Mouse (Mus musculus) hindbrain, embryonic 11.5 days (tissue): ENCODE results near the gene Gm20388. TPM values are rescaled to one million over a fixed set of nuclear protein-coding genes. Genes with fewer than 3 reads are reported as not detected.
A peak's percentile ranks its signal among the peaks of the same experiment; 100 is the strongest.

ENCODE experiments used
- ATAC-seq: fragments of 200-750 bp; cut with Nextera tagmentation; 2 replicates; pipeline ENCODE4 v1.8.0; 2017; ENCODE audit warnings: mild to moderate bottlenecking, moderate TSS enrichment, moderate library complexity; ENCODE audit not compliant: low FRiP score
- DNase-seq: peaks from one replicate; pipeline ENCODE4 v3.0.0-alpha.2; 2015; ENCODE audit warnings: low spot score
- H3K27ac ChIP-seq: fragments of 300-500 bp; sonication (generic); 2 replicates; pipeline ENCODE4 v1.5.1; 2014; ENCODE audit warnings: mild to moderate bottlenecking, low read depth, low read length
- H3K27me3 ChIP-seq: fragments of 300-500 bp; sonication (generic); 2 replicates; pipeline ENCODE4 v1.6.1; 2014; ENCODE audit warnings: mild to moderate bottlenecking, low read length, moderate library complexity, mixed read lengths; ENCODE audit not compliant: control insufficient read depth, insufficient read depth
- H3K36me3 ChIP-seq: fragments of 300-500 bp; sonication (generic); 2 replicates; pipeline ENCODE4 v1.6.1; 2014; ENCODE audit warnings: mild to moderate bottlenecking, low read length, moderate library complexity, mixed read lengths; ENCODE audit not compliant: control insufficient read depth, insufficient read depth
- H3K4me1 ChIP-seq: fragments of 300-500 bp; sonication (generic); replicated peaks from 2 replicates; pipeline ENCODE4 v1.6.1; 2014; ENCODE audit warnings: low read length, mixed read lengths; ENCODE audit not compliant: control insufficient read depth, insufficient read depth
- H3K4me2 ChIP-seq: fragments of 300-500 bp; sonication (generic); replicated peaks from 2 replicates; pipeline ENCODE4 v1.6.1; 2014; ENCODE audit warnings: mild to moderate bottlenecking, low read depth, low read length
- H3K4me3 ChIP-seq: fragments of 300-500 bp; sonication (generic); 2 replicates; pipeline ENCODE4 v1.5.1; 2014; ENCODE audit warnings: low read depth, low read length
- H3K9ac ChIP-seq: fragments of 300-500 bp; sonication (generic); 2 replicates; pipeline ENCODE4 v1.6.1; 2014; ENCODE audit warnings: low read depth, low read length
- H3K9me3 ChIP-seq: fragments of 300-500 bp; sonication (generic); 2 replicates; pipeline ENCODE4 v1.6.1; 2016; ENCODE audit warnings: low read length; ENCODE audit not compliant: control insufficient read depth
- WGBS: fragments of 180-500 bp; shearing (Covaris S2); extraction: QIAGEN DNeasy Blood & Tissue Kit; methylation state at CpG from one replicate; pipeline ENCODE4 v1.1.7; 2014; 5-methylcytosine and 5-hydroxymethylcytosine counted together
- polyA plus RNA-seq: library from polyadenylated mRNA; unstranded; fragments of >200 nt; fragmentation: Nextera tagmentation; extraction: Ambion mirVana; gene quantifications from 2 replicates; pipeline ENCODE4 v1.2.1, GENCODE M21; 2014

The Gm20388 gene
- polyA plus RNA-seq, 1 experiment from 2014 or later: 11.8 TPM

DNA sequence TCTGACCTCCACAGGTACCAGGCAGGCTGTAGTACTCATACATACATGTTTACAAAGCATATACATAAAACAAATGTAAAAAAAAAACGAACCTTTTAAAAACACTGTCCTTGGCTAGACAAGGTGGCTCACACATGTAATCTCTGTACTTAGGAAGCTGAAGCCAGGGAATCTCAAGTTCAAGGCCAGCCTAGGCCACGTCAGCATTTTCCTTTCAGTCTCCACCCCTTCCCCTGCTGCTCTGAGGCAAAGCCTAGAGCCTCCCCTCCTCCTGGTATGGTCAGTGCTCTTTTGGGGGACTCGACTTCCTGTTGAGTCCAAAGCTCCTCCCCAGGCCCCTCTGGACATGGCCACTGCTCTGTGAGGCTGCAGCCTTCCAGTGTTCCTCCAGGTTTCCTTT lies 3476.4 kb downstream of the Gm20388 start:
- 88% methylated on average over 3 of the region's 3 CpGs for WGBS
- H3K9me3 ChIP-seq: no peaks in the 10 kb centered on the region
- no peak overlapping the region for H3K4me2 ChIP-seq
- H3K27me3 ChIP-seq: no peaks in the 10 kb centered on the region
- ATAC-seq (no peak), DNase-seq (no peak)
- H3K4me3 ChIP-seq: no peak overlapping the region
- no peak overlapping the region for H3K9ac ChIP-seq
- H3K36me3 ChIP-seq: peaks cover 25% of the 10 kb centered on the region
- H3K4me1 ChIP-seq: no peaks in the 10 kb centered on the region
- H3K27ac ChIP-seq: no peak overlapping the region

DNA sequence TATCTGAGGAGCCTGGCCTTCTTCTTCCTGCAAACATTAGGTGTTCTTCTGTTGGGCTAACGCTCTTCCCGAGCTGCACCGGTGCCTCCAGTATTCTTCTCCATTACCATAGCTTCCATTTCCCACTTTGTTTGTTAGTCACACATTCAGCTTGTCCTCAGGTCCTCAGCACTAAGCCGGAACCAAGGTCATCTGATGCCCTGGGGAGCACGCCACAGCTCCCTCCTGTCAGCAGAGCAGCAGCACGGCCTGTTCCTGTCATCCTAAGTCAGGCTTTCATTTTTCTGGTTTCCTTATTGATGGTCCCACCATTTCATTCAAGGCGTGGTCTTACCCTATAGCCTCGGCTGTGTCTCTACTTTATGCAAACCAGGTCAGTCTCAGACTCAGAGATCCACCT lies 3477.2 kb downstream of the Gm20388 start:
- H3K36me3 ChIP-seq: peaks cover 23% of the 10 kb centered on the region
- H3K9ac ChIP-seq: no peak overlapping the region
- 94% methylated on average over 8 of the region's 8 CpGs for WGBS
- no peaks in the 10 kb centered on the region for H3K9me3 ChIP-seq
- no peak overlapping the region for H3K4me3 ChIP-seq
- no peaks in the 10 kb centered on the region for H3K4me1 ChIP-seq
- H3K27ac ChIP-seq: no peak overlapping the region
- ATAC-seq: no peak
- H3K27me3 ChIP-seq: no peaks in the 10 kb centered on the region
- no peak overlapping the region for H3K4me2 ChIP-seq
- no peak for DNase-seq

GRCm38 (mm10) chr8:123389026-123389425 lies 3478.4 kb downstream of the Gm20388 start:
- ATAC-seq (no peak), DNase-seq (no peak)
- H3K4me2 ChIP-seq: no peak overlapping the region
- peaks cover 22% of the 10 kb centered on the region for H3K36me3 ChIP-seq
- no peaks in the 10 kb centered on the region for H3K4me1 ChIP-seq
- H3K9me3 ChIP-seq: no peaks in the 10 kb centered on the region
- no peaks in the 10 kb centered on the region for H3K27me3 ChIP-seq
- no peak overlapping the region for H3K9ac ChIP-seq
- H3K4me3 ChIP-seq: no peak overlapping the region
- no peak overlapping the region for H3K27ac ChIP-seq
- WGBS: 96% methylated on average over 7 of the region's 7 CpGs

- no peaks in the 10 kb centered on the region for H3K27me3 ChIP-seq
- H3K4me3 ChIP-seq: no peak overlapping the region
- no peak overlapping the region for H3K9ac ChIP-seq
- no peaks in the 10 kb centered on the region for H3K9me3 ChIP-seq
- no peaks in the 10 kb centered on the region; the same call in 1 of the 2 replicates for H3K4me1 ChIP-seq
- H3K27ac ChIP-seq: no peak overlapping the region
- WGBS: 96% methylated on average over 13 of the region's 13 CpGs
- ATAC-seq: no peak
- DNase-seq: no peak
- H3K36me3 ChIP-seq: peaks cover 20% of the 10 kb centered on the region
- H3K4me2 ChIP-seq: no peak overlapping the region
Observed at GRCm38 (mm10) chr8:123398308-123398707, 3487.7 kb downstream of the Gm20388 start.

DNA sequence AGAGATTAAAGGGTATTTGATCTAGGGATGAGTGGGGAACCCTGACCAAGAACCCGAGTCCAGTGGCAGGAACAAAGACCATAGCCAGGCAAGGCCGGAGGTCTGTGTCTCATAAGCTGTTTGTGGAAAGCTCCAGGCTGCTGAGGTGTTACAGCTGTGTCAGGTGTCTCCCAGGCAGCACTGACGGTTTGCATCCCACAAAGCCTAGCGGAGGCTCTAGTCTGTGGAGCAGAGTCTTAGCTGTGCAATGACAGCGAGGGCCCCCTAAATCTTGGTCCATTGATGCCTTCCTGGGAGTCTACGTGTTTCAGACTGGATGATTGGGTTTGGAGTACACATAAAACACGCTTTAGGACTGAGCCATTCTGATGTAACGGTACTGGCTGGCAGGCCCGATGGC lies 3491.3 kb downstream of the Gm20388 start:
- H3K9me3 ChIP-seq: no peaks in the 10 kb centered on the region
- 90% methylated on average over 9 of the region's 9 CpGs for WGBS
- H3K4me1 ChIP-seq: no peaks in the 10 kb centered on the region; the same call in 1 of the 2 replicates
- ATAC-seq (no peak), DNase-seq (no peak)
- no peak overlapping the region for H3K4me2 ChIP-seq
- H3K9ac ChIP-seq: no peak overlapping the region
- no peak overlapping the region for H3K27ac ChIP-seq
- H3K36me3 ChIP-seq: peaks cover 8% of the 10 kb centered on the region
- H3K4me3 ChIP-seq: no peak overlapping the region
- H3K27me3 ChIP-seq: no peaks in the 10 kb centered on the region

DNA sequence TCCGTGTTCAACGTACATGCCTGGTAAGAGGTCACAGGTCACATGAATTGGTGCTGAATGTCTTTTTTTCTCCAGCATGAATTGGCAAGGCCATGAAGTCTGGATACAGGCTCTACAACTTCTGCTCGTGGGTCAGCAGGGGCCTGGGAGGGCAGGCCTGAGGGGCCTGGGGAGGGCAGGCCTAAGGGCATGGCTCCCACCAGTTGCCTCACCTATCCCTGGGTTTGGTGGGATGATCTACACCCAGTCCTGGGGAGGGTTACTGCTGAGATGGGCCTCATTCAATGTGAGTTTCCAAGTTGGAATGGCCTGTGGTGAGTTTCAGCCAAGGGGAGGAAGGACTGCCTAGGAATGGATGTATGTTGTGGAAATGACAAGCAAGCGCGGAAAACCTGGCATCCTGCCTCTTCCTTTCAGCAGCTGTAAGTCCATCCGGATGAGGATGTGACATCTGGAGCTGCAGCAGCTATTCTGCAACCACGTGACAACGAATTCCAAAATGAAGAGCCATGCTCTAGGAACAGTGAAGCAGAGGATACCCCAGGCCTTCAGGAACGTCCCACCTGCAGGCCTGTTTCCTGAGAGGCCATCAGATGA lies 3492.2 kb downstream of the Gm20388 start:
- DNase-seq (no peak), ATAC-seq (no peak)
- Histone ChIP-seq H3K27me3 (no peaks in the 10 kb centered on the region), H3K9me3 (no peaks in the 10 kb centered on the region), H3K27ac (no peak overlapping the region), H3K36me3 (peaks cover 2% of the 10 kb centered on the region), H3K9ac (no peak overlapping the region), H3K4me1 (no peaks in the 10 kb centered on the region; the same call in 1 of the 2 replicates), H3K4me3 (no peak overlapping the region), H3K4me2 (no peak overlapping the region)
- WGBS: 93% methylated on average over 9 of the region's 9 CpGs

DNA sequence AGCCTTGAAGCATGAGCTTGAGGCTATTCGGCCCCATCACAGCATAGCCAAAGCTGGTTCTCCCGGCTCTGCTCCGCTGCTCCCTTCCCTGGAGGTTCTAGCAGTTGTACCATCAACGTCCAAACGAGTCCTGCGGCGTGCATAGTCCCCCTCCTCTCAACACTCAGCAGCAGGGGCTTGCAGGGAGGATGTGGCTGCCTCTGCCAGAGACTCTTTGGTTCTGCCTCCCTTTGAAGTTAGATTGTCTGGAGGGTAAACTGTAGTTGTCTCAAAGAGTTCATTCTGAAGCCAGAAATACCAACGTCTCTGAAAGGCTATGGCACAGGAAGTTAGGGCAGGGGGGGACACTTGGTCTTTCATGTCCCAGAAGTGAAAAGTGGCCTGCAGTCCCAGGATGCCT lies 3493.9 kb downstream of the Gm20388 start:
- Histone ChIP-seq H3K4me1 (no peaks in the 10 kb centered on the region; the same call in none of the 2 replicates), H3K4me3 (no peak overlapping the region), H3K4me2 (no peak overlapping the region), H3K9me3 (no peaks in the 10 kb centered on the region), H3K9ac (no peak overlapping the region; the same call in 1 of the 2 replicates), H3K36me3 (peaks cover 2% of the 10 kb centered on the region; the same call in 1 of the 2 replicates), H3K27me3 (no peaks in the 10 kb centered on the region), H3K27ac (0 out of 2 replicates have a peak overlapping the region, but pooled peaks have one; percentile 47)
- WGBS: 51% methylated on average over 8 of the region's 8 CpGs
- DNase-seq (peak; percentile 2), ATAC-seq (no peak)

DNA sequence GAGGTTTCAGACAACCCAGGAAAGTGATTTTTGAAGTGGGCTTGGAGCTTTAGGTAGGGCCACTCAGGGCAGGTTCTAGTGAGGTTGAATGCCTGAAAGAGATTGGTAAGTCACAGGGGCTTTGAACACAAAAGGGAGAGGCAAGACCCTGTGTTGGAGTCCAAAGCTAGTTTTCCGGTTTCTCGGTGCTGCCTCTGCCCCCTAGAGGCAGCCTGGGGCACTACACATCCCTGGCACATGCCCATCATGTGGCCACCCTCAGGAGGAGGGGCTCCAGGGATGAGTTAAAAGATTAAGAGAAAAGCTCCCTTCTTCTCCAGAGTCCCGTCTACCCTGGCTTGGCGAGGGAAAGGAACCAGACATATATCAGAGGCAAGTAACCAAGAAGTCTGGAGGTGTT lies 3496.1 kb downstream of the Gm20388 start, which contains the start of gene Mc1r:
Gene Mc1r, plus strand, starts transcription at position 322 of the 400 bp plus-strand sequence.
- no peak within 1 kb of the TSS for H3K9ac ChIP-seq
- H3K4me3 ChIP-seq: no peak within 1 kb of the TSS
- H3K27ac ChIP-seq: no peak within 1 kb of the TSS
- no peak for ATAC-seq
- H3K36me3 ChIP-seq: no peaks in the 10 kb centered on the region
- H3K4me2 ChIP-seq: no peak within 1 kb of the TSS
- H3K27me3 ChIP-seq: peaks cover 5% of the 10 kb centered on the region; the same call in 1 of the 2 replicates
- H3K9me3 ChIP-seq: no peaks in the 10 kb centered on the region
- peak; percentile 82 for DNase-seq
- no peaks in the 10 kb centered on the region; the same call in none of the 2 replicates for H3K4me1 ChIP-seq
- 16% methylated on average over 4 of the region's 4 CpGs for WGBS

DNA sequence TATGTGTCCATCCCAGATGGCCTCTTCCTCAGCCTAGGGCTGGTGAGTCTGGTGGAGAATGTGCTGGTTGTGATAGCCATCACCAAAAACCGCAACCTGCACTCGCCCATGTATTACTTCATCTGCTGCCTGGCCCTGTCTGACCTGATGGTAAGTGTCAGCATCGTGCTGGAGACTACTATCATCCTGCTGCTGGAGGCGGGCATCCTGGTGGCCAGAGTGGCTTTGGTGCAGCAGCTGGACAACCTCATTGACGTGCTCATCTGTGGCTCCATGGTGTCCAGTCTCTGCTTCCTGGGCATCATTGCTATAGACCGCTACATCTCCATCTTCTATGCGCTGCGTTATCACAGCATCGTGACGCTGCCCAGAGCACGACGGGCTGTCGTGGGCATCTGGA lies 3497.0 kb downstream of the Gm20388 start:
- no peaks in the 10 kb centered on the region for H3K36me3 ChIP-seq
- no peaks in the 10 kb centered on the region for H3K9me3 ChIP-seq
- H3K27ac ChIP-seq: no peak overlapping the region
- H3K4me2 ChIP-seq: no peak overlapping the region
- ATAC-seq (no peak), DNase-seq (no peak)
- H3K9ac ChIP-seq: no peak overlapping the region
- peaks cover 7% of the 10 kb centered on the region; the same call in 1 of the 2 replicates for H3K27me3 ChIP-seq
- no peak overlapping the region for H3K4me3 ChIP-seq
- no peaks in the 10 kb centered on the region; the same call in none of the 2 replicates for H3K4me1 ChIP-seq
- 95% methylated on average over 13 of the region's 13 CpGs for WGBS
